ENCODE assay signal across 9 mouse cellular contexts in the genomic region with DNA sequence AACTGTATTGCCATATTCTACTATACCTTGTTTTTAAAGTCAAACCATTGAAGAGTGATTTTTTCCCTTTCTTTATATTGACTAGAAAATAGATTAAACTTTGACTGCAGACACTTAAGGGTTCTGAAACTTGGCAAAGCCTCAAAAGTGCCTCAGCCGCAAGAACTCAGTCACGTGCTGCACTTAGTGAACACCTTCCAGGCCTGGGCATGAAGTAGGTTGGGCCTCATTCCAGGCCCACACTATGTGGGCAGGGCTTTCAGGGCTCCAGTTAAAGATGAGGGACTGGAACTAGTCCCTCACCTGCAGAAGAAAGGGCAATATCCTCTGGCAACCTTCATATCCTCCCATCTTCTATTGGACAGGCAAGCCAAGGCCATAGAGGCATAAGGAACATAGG.
A peak's percentile ranks its signal among the peaks of the same experiment; 100 is the strongest.
DNase-seq lines count a peak whose midpoint lies in the region; ATAC-seq lines count a peak whose summit lies in the region.
"Had no signal": no experiment of that assay in that cellular context is flagged by ENCODE, and none has a peak within 500 bp of the region (broad histone marks: within the 10 kb centered on the region; RNA-seq: fewer than 3 reads in every experiment).

No protein-coding gene starts in this region.

- WGBS in forebrain, embryonic 11.5 days: 71% methylated on average over 2 of the region's 2 CpGs
- WGBS in midbrain, embryonic 14.5 days: 64% methylated on average over 2 of the region's 2 CpGs

- peaks cover 15% of the 10 kb centered on the region; the same call in 1 of the 2 replicates for H3K4me1 ChIP-seq in forebrain, embryonic 11.5 days (replicated peaks; ENCODE audit: control insufficient read depth, insufficient read depth, low read length)
- H3K4me1 ChIP-seq in midbrain, embryonic 14.5 days (ENCODE audit: control insufficient read depth, insufficient read depth, low read length): peaks cover 28% of the 10 kb centered on the region

- H3K9ac ChIP-seq in forebrain, embryonic 11.5 days (ENCODE audit: low read length): no peak overlapping the region
- no peak overlapping the region for H3K9ac ChIP-seq in midbrain, embryonic 14.5 days (replicated peaks; ENCODE audit: low read length)

- DNase-seq in heart, adult 11 months: peak; percentile 94
- no peak for DNase-seq in heart, postnatal 25 days (ENCODE audit: low spot score)
- no peak for DNase-seq in forebrain, embryonic 11.5 days (ENCODE audit: low spot score)
- peak; percentile 83 to 87 for DNase-seq in kidney, adult 8-10 months
- no peak for DNase-seq in midbrain, embryonic 14.5 days
- DNase-seq in ovary, postnatal 36 days (ENCODE audit: low spot score): no peak
- DNase-seq in adrenal gland, adult 8-10 months: no peak
- DNase-seq in adrenal gland, postnatal 10 days: no peak

- H3K27ac ChIP-seq in forebrain, embryonic 11.5 days (ENCODE audit: low read depth, low read length): no peak overlapping the region
- no peak overlapping the region for H3K27ac ChIP-seq in midbrain, embryonic 14.5 days (replicated peaks; ENCODE audit: low read depth, low read length)
- H3K27ac ChIP-seq: heart, embryonic 10.5 days had no signal

- ATAC-seq in forebrain, embryonic 11.5 days (replicated peaks; ENCODE audit: low FRiP score): no peak
- ATAC-seq in midbrain, embryonic 14.5 days (ENCODE audit: low FRiP score, low TSS enrichment): no peak

- intact Hi-C loops in heart, postnatal 25 days (cut with DNase I): loop anchor here (5.0 kb wide), 1 partner anchor 217 kb away; no protein-coding TSS in a partner anchor

- no peaks in the 10 kb centered on the region for H3K9me3 ChIP-seq in forebrain, embryonic 11.5 days (ENCODE audit: control insufficient read depth, low read length)
- H3K9me3 ChIP-seq in midbrain, embryonic 14.5 days (ENCODE audit: control insufficient read depth, low read length): no peaks in the 10 kb centered on the region
- H3K9me3 ChIP-seq: heart, embryonic 10.5 days had no signal

- no peak overlapping the region for H3K4me3 ChIP-seq in forebrain, embryonic 11.5 days (ENCODE audit: low read depth, low read length)
- no peak overlapping the region for H3K4me3 ChIP-seq in midbrain, embryonic 14.5 days (replicated peaks; ENCODE audit: low read depth, low read length)
- H3K4me3 ChIP-seq: heart, embryonic 10.5 days had no signal

- 0 out of 2 replicates have a peak overlapping the region, but pooled peaks have one; percentile 1 for H3K4me2 ChIP-seq in forebrain, embryonic 11.5 days (ENCODE audit: low read depth, low read length, severe bottlenecking)
- peak overlapping the region; percentile 32 for H3K4me2 ChIP-seq in midbrain, embryonic 14.5 days (ENCODE audit: low read length)

- no peaks in the 10 kb centered on the region for H3K36me3 ChIP-seq in forebrain, embryonic 11.5 days (ENCODE audit: control insufficient read depth, insufficient read depth, low read length)
- H3K36me3 ChIP-seq in midbrain, embryonic 14.5 days (ENCODE audit: control insufficient read depth, insufficient read depth, low read length): no peaks in the 10 kb centered on the region
- H3K36me3 ChIP-seq: heart, embryonic 10.5 days had no signal

- H3K27me3 ChIP-seq in forebrain, embryonic 11.5 days (ENCODE audit: control insufficient read depth, insufficient read depth, low read length): no peaks in the 10 kb centered on the region
- H3K27me3 ChIP-seq in midbrain, embryonic 14.5 days (ENCODE audit: control insufficient read depth, insufficient read depth, low read length): no peaks in the 10 kb centered on the region; the same call in 1 of the 2 replicates

Comparison
In these comparisons a context has a peak if more than half of its experiments do, and no peak if none do; other contexts are left out.
1. DNase-seq: peak in heart, adult 11 months (single experiment) and kidney, adult 8-10 months (2 of 2); none in heart, postnatal 25 days (single experiment), forebrain, embryonic 11.5 days (single experiment), midbrain, embryonic 14.5 days (single experiment), ovary, postnatal 36 days (single experiment), adrenal gland, adult 8-10 months (single experiment) and adrenal gland, postnatal 10 days (single experiment).